Mouse (Mus musculus) hindbrain, embryonic 15.5 days (tissue): Measurements from ENCODE around the gene Wdfy2. TPM values are rescaled to one million over a fixed set of nuclear protein-coding genes. Genes with fewer than 3 reads are reported as not detected.
A peak's percentile ranks its signal among the peaks of the same experiment; 100 is the strongest.
"Not testable (repeated sequence)": the region's sequence is repeated elsewhere in the genome, so short reads cannot be mapped to it uniquely, and the experiment has no call there.

Experiments
- ATAC-seq: fragments of 200-750 bp; cut with Nextera tagmentation; 2 replicates; pipeline ENCODE4 v1.8.0; 2017; ENCODE audit warnings: low read depth, moderate number of reproducible peaks, moderate TSS enrichment; ENCODE audit not compliant: low FRiP score
- H3K27ac ChIP-seq: fragments of 300-500 bp; sonication (generic); replicated peaks from 2 replicates; pipeline ENCODE4 v1.5.1; 2015; ENCODE audit warnings: mild to moderate bottlenecking, inconsistent platforms
- H3K27me3 ChIP-seq: fragments of 300-500 bp; sonication (generic); 2 replicates; pipeline ENCODE4 v1.6.1; 2015; ENCODE audit warnings: control low read depth, inconsistent platforms
- H3K36me3 ChIP-seq: fragments of 300-500 bp; sonication (generic); 2 replicates; pipeline ENCODE4 v1.6.1; 2015; ENCODE audit warnings: control low read depth, inconsistent platforms
- H3K4me1 ChIP-seq: fragments of 300-500 bp; sonication (generic); replicated peaks from 2 replicates; pipeline ENCODE4 v1.6.1; 2015; ENCODE audit warnings: control low read depth, inconsistent platforms
- H3K4me2 ChIP-seq: fragments of 300-500 bp; sonication (generic); 2 replicates; pipeline ENCODE4 v1.6.1; 2015; ENCODE audit warnings: moderate library complexity, mild to moderate bottlenecking, inconsistent platforms
- H3K4me3 ChIP-seq: fragments of 300-500 bp; sonication (generic); 2 replicates; pipeline ENCODE4 v1.5.1; 2015; ENCODE audit warnings: mild to moderate bottlenecking, inconsistent platforms
- H3K9ac ChIP-seq: fragments of 300-500 bp; sonication (generic); 2 replicates; pipeline ENCODE4 v1.6.1; 2015; ENCODE audit warnings: inconsistent platforms
- H3K9me3 ChIP-seq: fragments of 300-500 bp; sonication (generic); 2 replicates; pipeline ENCODE4 v1.6.1; 2016; ENCODE audit warnings: control low read depth, inconsistent platforms
- WGBS: fragments of 180-500 bp; shearing (Covaris S2); methylation state at CpG from one replicate; pipeline ENCODE4 v1.1.7; 2015; 5-methylcytosine and 5-hydroxymethylcytosine counted together
- polyA plus RNA-seq: library from polyadenylated mRNA; unstranded; fragments of >200 nt; fragmentation: Nextera tagmentation; extraction: Ambion mirVana; gene quantifications from 2 replicates; pipeline ENCODE4 v1.2.1, GENCODE M21; 2015

The Wdfy2 gene
- polyA plus RNA-seq, 1 experiment from 2014 or later = 8.1 TPM

GRCm38 (mm10) chr14:62829291-62829690 is 8.2 kb upstream of the Wdfy2 start:
- no peaks in the 10 kb centered on the region for H3K27me3 ChIP-seq
- WGBS = 42% methylated on average over 6 of the region's 6 CpGs
- no peak for ATAC-seq

GRCm38 (mm10) chr14:62831691-62832275 is 5.7 kb upstream of the Wdfy2 start:
- no peak for ATAC-seq
- 96% methylated on average over 3 of the region's 3 CpGs for WGBS
- no peaks in the 10 kb centered on the region for H3K4me1 ChIP-seq

More at GRCm38 (mm10) chr14:62829291-62829690, 8.2 kb upstream of the Wdfy2 start:
- Histone ChIP-seq H3K4me2 (no peak overlapping the region), H3K9me3 (no peaks in the 10 kb centered on the region), H3K4me1 (no peaks in the 10 kb centered on the region), H3K36me3 (no peaks in the 10 kb centered on the region), H3K4me3 (no peak overlapping the region), H3K9ac (no peak overlapping the region), H3K27ac (no peak overlapping the region)

GRCm38 (mm10) chr14:62833036-62833435 is 4.4 kb upstream of the Wdfy2 start:
- WGBS = 77% methylated on average over 7 of the region's 7 CpGs
- H3K4me2 ChIP-seq = no peak overlapping the region
- no peak overlapping the region for H3K9ac ChIP-seq
- H3K27ac ChIP-seq = no peak overlapping the region
- ATAC-seq = no peak
- no peaks in the 10 kb centered on the region for H3K27me3 ChIP-seq
- no peaks in the 10 kb centered on the region for H3K9me3 ChIP-seq
- H3K4me3 ChIP-seq = no peak overlapping the region
- H3K36me3 ChIP-seq = no peaks in the 10 kb centered on the region
- H3K4me1 ChIP-seq = no peaks in the 10 kb centered on the region

More at GRCm38 (mm10) chr14:62831691-62832275, 5.7 kb upstream of the Wdfy2 start:
- no peak overlapping the region for H3K9ac ChIP-seq
- H3K4me2 ChIP-seq = no peak overlapping the region
- no peak overlapping the region for H3K27ac ChIP-seq
- no peak overlapping the region for H3K4me3 ChIP-seq
- no peaks in the 10 kb centered on the region for H3K9me3 ChIP-seq
- H3K27me3 ChIP-seq = no peaks in the 10 kb centered on the region
- H3K36me3 ChIP-seq = no peaks in the 10 kb centered on the region

DNA sequence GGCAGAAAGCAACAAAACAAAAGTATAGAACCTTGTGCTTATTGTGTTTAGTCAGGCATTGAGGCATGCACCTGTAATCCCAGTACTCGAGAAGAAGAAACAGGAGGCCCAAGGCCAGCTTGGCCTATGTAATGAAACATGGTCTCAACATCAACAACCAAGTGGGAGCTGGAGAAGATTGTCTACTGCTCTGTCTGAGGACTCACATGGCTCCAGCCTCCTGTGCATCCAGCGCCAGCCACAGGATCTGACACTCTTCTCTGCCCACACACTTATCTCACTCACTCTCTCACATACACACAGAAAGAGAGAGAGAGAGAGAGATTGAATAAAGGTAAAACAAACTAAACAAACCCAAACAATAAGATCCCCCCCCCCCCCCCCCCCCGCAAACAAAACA is 3.9 kb upstream of the Wdfy2 start:
- 63% methylated on average over 3 of the region's 3 CpGs for WGBS
- Histone ChIP-seq H3K36me3 (no peaks in the 10 kb centered on the region), H3K4me3 (no peak overlapping the region), H3K4me1 (peaks cover 3% of the 10 kb centered on the region), H3K27ac (no peak overlapping the region), H3K9ac (no peak overlapping the region), H3K4me2 (no peak overlapping the region), H3K9me3 (no peaks in the 10 kb centered on the region), H3K27me3 (no peaks in the 10 kb centered on the region)
- no peak for ATAC-seq

DNA sequence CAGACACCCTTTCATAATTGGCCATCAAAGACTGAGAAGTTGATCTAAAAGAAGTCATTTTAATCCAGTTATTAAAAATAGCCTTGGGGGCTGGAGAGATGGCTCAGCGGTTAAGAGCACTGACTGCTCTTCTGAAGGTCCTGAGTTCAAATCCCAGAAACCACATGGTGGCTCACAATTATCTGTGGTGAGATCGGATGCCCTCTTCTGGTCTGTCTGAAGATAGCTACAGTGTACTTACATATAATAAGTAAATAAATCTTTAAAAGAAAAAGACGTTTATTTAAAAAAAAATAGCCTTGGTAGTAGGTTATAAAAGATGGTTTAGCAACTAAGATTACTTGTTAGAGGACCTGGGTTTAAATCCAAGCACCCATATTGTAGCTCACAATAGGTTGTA is 1.7 kb upstream of the Wdfy2 start:
- H3K9ac ChIP-seq, H3K4me3 ChIP-seq, H3K27me3 ChIP-seq, H3K9me3 ChIP-seq, H3K4me2 ChIP-seq, H3K27ac ChIP-seq, ATAC-seq, H3K36me3 ChIP-seq: not testable (repeated sequence)
- peaks cover 22% of the 10 kb centered on the region for H3K4me1 ChIP-seq
- WGBS = 84% methylated on average over 3 of the region's 3 CpGs

- H3K4me2 ChIP-seq = peak overlapping the region; percentile 68
- H3K4me1 ChIP-seq = peaks cover 22% of the 10 kb centered on the region
- H3K36me3 ChIP-seq = peaks cover 3% of the 10 kb centered on the region; the same call in 1 of the 2 replicates
- H3K27ac ChIP-seq = peak overlapping the region; percentile 87
- H3K27me3 ChIP-seq = no peaks in the 10 kb centered on the region
- no peaks in the 10 kb centered on the region for H3K9me3 ChIP-seq
- H3K4me3 ChIP-seq = peak overlapping the region; percentile 82
- peak; percentile 97 for ATAC-seq
- under 1% methylated on average over 37 of the region's 37 CpGs for WGBS
- H3K9ac ChIP-seq = peak overlapping the region; percentile 82
These were observed 395 bp upstream of the Wdfy2 start for GRCm38 (mm10) chr14:62836926-62837640.

DNA sequence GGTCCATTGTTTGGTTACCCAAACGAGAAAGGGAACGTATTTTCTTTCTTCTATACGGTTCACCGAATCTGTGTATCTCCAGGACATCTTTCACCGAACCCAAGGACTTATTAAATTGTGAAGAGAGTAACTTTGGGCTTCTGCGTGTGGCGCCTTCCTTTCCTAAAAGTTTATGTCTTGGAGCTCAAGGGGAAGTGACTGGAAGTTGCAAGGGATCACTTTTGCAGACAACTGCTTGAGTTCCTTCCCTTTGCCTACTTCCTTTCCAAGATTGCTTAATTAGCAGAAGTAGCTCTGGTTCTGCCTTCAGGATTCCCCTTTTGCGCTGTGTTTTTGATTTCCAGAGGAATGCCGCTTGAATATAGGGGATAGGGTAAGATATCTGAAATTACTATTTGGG is 858 bp downstream of the Wdfy2 start:
- peaks cover 22% of the 10 kb centered on the region for H3K4me1 ChIP-seq
- H3K9ac ChIP-seq = peak overlapping the region; percentile 82
- H3K27me3 ChIP-seq = no peaks in the 10 kb centered on the region
- H3K9me3 ChIP-seq = no peaks in the 10 kb centered on the region
- peaks cover 3% of the 10 kb centered on the region; the same call in 1 of the 2 replicates for H3K36me3 ChIP-seq
- WGBS = 12% methylated on average over 9 of the region's 9 CpGs
- no peak for ATAC-seq
- peak overlapping the region; percentile 61 for H3K4me2 ChIP-seq
- H3K4me3 ChIP-seq = peak overlapping the region; percentile 82
- peak overlapping the region; percentile 87 for H3K27ac ChIP-seq

DNA sequence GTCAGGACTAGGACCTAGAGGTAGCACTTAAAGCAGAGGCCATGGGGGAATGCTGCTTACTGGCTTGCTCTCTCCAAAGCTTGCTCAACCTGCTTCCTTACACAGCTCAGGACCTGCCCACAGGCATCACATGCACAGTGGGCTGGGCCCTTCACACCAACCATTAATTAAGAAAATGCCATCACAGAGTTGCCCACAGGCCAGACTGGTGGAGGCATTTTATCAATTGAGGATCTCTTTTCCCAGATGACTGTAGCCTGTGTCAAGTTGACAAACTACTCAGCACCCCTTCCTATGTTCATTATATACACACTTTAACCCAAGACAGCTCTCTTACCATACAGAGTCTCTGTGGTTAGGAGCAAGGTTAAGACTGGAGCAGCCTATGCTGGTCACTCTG is 4.2 kb downstream of the Wdfy2 start:
- no peak overlapping the region for H3K4me2 ChIP-seq
- H3K36me3 ChIP-seq = peaks cover 3% of the 10 kb centered on the region; the same call in 1 of the 2 replicates
- no peak overlapping the region for H3K4me3 ChIP-seq
- no peak overlapping the region for H3K27ac ChIP-seq
- no peaks in the 10 kb centered on the region for H3K9me3 ChIP-seq
- no peaks in the 10 kb centered on the region for H3K27me3 ChIP-seq
- no peak overlapping the region for H3K9ac ChIP-seq
- H3K4me1 ChIP-seq = peaks cover 34% of the 10 kb centered on the region
- ATAC-seq = no peak

DNA sequence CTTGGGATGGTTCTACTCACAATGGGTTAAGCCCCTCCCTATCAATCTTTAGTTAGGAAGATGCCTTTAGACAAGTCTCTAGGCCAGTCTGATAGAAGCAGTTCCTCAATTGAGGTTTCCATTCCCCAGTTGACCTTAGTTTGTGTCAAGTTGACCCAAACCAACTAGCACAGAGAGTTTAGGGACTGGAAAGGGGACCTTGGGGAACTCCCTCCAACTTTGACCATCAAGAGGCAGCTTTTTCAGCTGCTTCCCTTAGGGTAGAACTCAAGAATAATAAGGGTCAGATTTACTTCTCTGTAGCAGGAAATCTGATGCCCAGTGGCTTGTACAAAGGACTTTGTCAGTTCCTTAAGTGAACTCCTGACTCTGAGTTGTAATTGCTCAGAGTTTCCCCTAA is 5.0 kb downstream of the Wdfy2 start:
- ATAC-seq = no peak
- Histone ChIP-seq H3K27ac (no peak overlapping the region), H3K4me2 (no peak overlapping the region), H3K27me3 (no peaks in the 10 kb centered on the region), H3K9me3 (no peaks in the 10 kb centered on the region), H3K4me1 (peaks cover 34% of the 10 kb centered on the region), H3K4me3 (no peak overlapping the region), H3K9ac (no peak overlapping the region), H3K36me3 (peaks cover 3% of the 10 kb centered on the region; the same call in 1 of the 2 replicates)

DNA sequence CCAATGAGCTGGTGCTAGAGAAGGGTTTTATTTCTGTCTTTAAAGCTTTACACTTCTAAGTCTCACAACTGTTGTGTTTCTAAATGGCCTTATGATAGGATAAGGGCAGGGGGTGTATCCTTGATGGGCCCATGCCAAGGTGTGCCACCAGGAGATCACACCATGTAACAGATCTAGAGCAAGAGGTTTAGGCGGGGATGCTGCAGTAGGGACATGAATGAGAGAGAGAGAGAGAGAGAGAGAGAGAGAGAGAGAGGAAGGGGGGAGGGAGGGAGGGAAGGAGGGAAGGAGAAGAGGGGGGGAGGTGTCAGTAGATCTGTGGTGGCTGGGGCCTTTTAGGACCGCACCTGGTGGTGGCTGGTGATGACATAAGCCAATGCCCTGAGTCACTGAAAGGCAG is 5.5 kb downstream of the Wdfy2 start:
- no peaks in the 10 kb centered on the region for H3K9me3 ChIP-seq
- peaks cover 34% of the 10 kb centered on the region for H3K4me1 ChIP-seq
- no peak for ATAC-seq
- H3K4me3 ChIP-seq = no peak overlapping the region
- no peak overlapping the region for H3K27ac ChIP-seq
- peaks cover 3% of the 10 kb centered on the region; the same call in 1 of the 2 replicates for H3K36me3 ChIP-seq
- WGBS = 86% methylated on average over 2 of the region's 2 CpGs
- H3K27me3 ChIP-seq = no peaks in the 10 kb centered on the region
- H3K4me2 ChIP-seq = no peak overlapping the region
- no peak overlapping the region for H3K9ac ChIP-seq

DNA sequence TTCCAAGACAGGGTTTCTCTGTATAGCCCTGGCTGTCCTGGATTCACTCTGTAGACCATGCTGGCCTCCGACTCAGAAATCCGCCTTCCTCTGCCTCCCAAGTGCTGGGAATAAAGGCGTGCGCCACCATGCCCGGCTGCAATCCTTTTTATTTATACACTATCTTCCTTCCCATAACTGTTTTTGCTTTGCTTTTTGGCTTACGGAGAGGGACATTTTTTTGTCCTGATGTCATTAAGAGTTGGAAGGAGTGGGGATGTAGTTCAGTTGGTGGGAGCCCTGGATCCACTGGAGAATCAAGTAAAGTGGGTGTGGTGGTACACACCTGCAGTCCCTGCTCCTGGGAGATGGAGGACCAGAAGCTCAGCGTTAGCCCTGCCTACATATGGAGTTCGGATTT is 6.7 kb downstream of the Wdfy2 start:
- Histone ChIP-seq H3K4me1 (peaks cover 25% of the 10 kb centered on the region), H3K27ac (no peak overlapping the region), H3K9me3 (peaks cover 5% of the 10 kb centered on the region; the same call in 1 of the 2 replicates), H3K27me3 (no peaks in the 10 kb centered on the region), H3K9ac (no peak overlapping the region), H3K4me3 (no peak overlapping the region), H3K36me3 (peaks cover 3% of the 10 kb centered on the region; the same call in 1 of the 2 replicates), H3K4me2 (no peak overlapping the region)
- no peak for ATAC-seq
- 87% methylated on average over 8 of the region's 8 CpGs for WGBS

- H3K9me3 ChIP-seq = peaks cover 5% of the 10 kb centered on the region; the same call in 1 of the 2 replicates
- peaks cover 3% of the 10 kb centered on the region; the same call in 1 of the 2 replicates for H3K36me3 ChIP-seq
- H3K4me1 ChIP-seq = peaks cover 15% of the 10 kb centered on the region
- no peak overlapping the region for H3K4me3 ChIP-seq
- no peak overlapping the region for H3K9ac ChIP-seq
- H3K27me3 ChIP-seq = no peaks in the 10 kb centered on the region
- ATAC-seq = no peak
- WGBS = 77% methylated on average over 8 of the region's 8 CpGs
- peak overlapping the region; percentile 31; the same call in 1 of the 2 replicates for H3K27ac ChIP-seq
- no peak overlapping the region; the same call in 1 of the 2 replicates for H3K4me2 ChIP-seq
These were observed 7.7 kb downstream of the Wdfy2 start for GRCm38 (mm10) chr14:62845011-62845840.
